Mouse (Mus musculus): ENCODE data around the gene Igf2. TPM values are rescaled to one million over a fixed set of nuclear protein-coding genes. Genes with fewer than 3 reads are reported as not detected.

Gene Igf2
- total and polyA plus RNA-seq, 3 experiments, result 0.27 TPM; not detected in 2

- H3K36me3 ChIP-seq (replicated peaks), result no peaks in the 10 kb centered on the region
- H3K4me1 ChIP-seq (ENCODE audit: insufficient read depth, low read depth, low read length), result no peaks in the 10 kb centered on the region; the same call in 1 of the 2 replicates
- no peaks in the 10 kb centered on the region for H3K9me3 ChIP-seq (replicated peaks)
- H3K4me3 ChIP-seq (ENCODE audit: low read depth, low read length), result no peak overlapping the region
- TF ChIP-seq GATA1 (IDR thresholded peaks at IDR 0.05; ENCODE audit: borderline replicate concordance, low read length) (no peak), TAL1 (conservative IDR thresholded peaks at IDR 0.05; ENCODE audit: low read depth, low read length) (no peak), CTCF (IDR thresholded peaks at IDR 0.05; ENCODE audit: low read depth, low read length) (0 out of 2 replicates have a peak, but pooled peaks have one; percentile 25), POLR2AphosphoS5 (IDR thresholded peaks at IDR 0.05; ENCODE audit: insufficient replicate concordance, low read depth, low read length) (no peak), GATA2 (IDR thresholded peaks at IDR 0.05; ENCODE audit: borderline replicate concordance, low read depth, low read length) (no peak)
- peaks cover 15% of the 10 kb centered on the region for H3K27me3 ChIP-seq (ENCODE audit: insufficient read depth, low read length)
- DNase-seq (ENCODE audit: low spot score), result peak; percentile 22
- ATAC-seq (ENCODE audit: extremely low read depth, insufficient number of reproducible peaks, low FRiP score, poor library complexity, severe bottlenecking), result no peak
These were observed 55.8 kb downstream of the Igf2 start for GRCm38 (mm10) chr7:142610627-142611406.

GRCm38 (mm10) chr7:142600921-142601320 lies 65.7 kb downstream of the Igf2 start:
- DNase-seq (ENCODE audit: low spot score) (no peak), ATAC-seq (ENCODE audit: extremely low read depth, insufficient number of reproducible peaks, low FRiP score, poor library complexity, severe bottlenecking) (no peak)
- H3K36me3 ChIP-seq (replicated peaks), result no peaks in the 10 kb centered on the region
- H3K4me1 ChIP-seq (ENCODE audit: insufficient read depth, low read depth, low read length), result no peaks in the 10 kb centered on the region
- H3K27me3 ChIP-seq (ENCODE audit: insufficient read depth, low read length), result peaks cover 15% of the 10 kb centered on the region
- no peak overlapping the region for H3K4me3 ChIP-seq (ENCODE audit: low read depth, low read length)
- no peak for TF ChIP-seq GATA1 (IDR thresholded peaks at IDR 0.05; ENCODE audit: borderline replicate concordance, low read length)
- TF ChIP-seq CTCF (IDR thresholded peaks at IDR 0.05; ENCODE audit: low read depth, low read length), result no peak
- TF ChIP-seq POLR2AphosphoS5 (IDR thresholded peaks at IDR 0.05; ENCODE audit: insufficient replicate concordance, low read depth, low read length), result no peak
- TF ChIP-seq TAL1 (conservative IDR thresholded peaks at IDR 0.05; ENCODE audit: low read depth, low read length), result no peak
- no peak for TF ChIP-seq GATA2 (IDR thresholded peaks at IDR 0.05; ENCODE audit: borderline replicate concordance, low read depth, low read length)
- no peaks in the 10 kb centered on the region for H3K9me3 ChIP-seq (replicated peaks)

Other genes with a start within 250 kb of the Igf2 start
- gene Syt8, start 232.0 kb downstream of the Igf2 start, total RNA-seq (2014; fragmentation: Nextera tagmentation), result not detected in 2 replicates
- 2.1 and 3.5 TPM in 2 replicates for gene Syt8, start 232.0 kb downstream of the Igf2 start, total RNA-seq (2017)
- gene Syt8, start 232.0 kb downstream of the Igf2 start, polyA plus RNA-seq (2012), result not detected in 2 replicates
- gene Tnni2, start 225.0 kb downstream of the Igf2 start, total RNA-seq (2014; fragmentation: Nextera tagmentation), result not detected in 2 replicates
- gene Tnni2, start 225.0 kb downstream of the Igf2 start, total RNA-seq (2017), result 2.5 and 3.5 TPM in 2 replicates
- 1.0 TPM in 1 of 2 replicates, not detected in the other for gene Tnni2, start 225.0 kb downstream of the Igf2 start, polyA plus RNA-seq (2012)
- 0.78 TPM in 1 of 2 replicates, not detected in the other for gene Lsp1, start 206.0 kb downstream of the Igf2 start, total RNA-seq (2014; fragmentation: Nextera tagmentation)
- gene Lsp1, start 206.0 kb downstream of the Igf2 start, total RNA-seq (2017), result 0.16 and 0.41 TPM in 2 replicates
- 0.09 TPM in 2 replicates for gene Lsp1, start 206.0 kb downstream of the Igf2 start, polyA plus RNA-seq (2012)
- gene Tnnt3, start 168.0 kb downstream of the Igf2 start, total RNA-seq (2014; fragmentation: Nextera tagmentation), result not detected in 2 replicates
- not detected in 2 replicates for gene Tnnt3, start 168.0 kb downstream of the Igf2 start, total RNA-seq (2017)
- gene Tnnt3, start 168.0 kb downstream of the Igf2 start, polyA plus RNA-seq (2012), result not detected in 2 replicates
- gene Mrpl23, start 134.1 kb downstream of the Igf2 start, total RNA-seq (2014; fragmentation: Nextera tagmentation), result 33.1 and 49.2 TPM in 2 replicates
- gene Mrpl23, start 134.1 kb downstream of the Igf2 start, total RNA-seq (2017), result 44.4 and 54.4 TPM in 2 replicates
- gene Mrpl23, start 134.1 kb downstream of the Igf2 start, polyA plus RNA-seq (2012), result 21.5 and 30.3 TPM in 2 replicates
- gene Gm49394, start 3.1 kb upstream of the Igf2 start, total RNA-seq (2014; fragmentation: Nextera tagmentation), result not detected in 2 replicates
- under 0.01 TPM in 1 of 2 replicates, not detected in the other for gene Gm49394, start 3.1 kb upstream of the Igf2 start, total RNA-seq (2017)
- not detected in 2 replicates for gene Gm49394, start 3.1 kb upstream of the Igf2 start, polyA plus RNA-seq (2012)
- not detected in 2 replicates for gene Ins2, start 76.6 kb upstream of the Igf2 start, total RNA-seq (2014; fragmentation: Nextera tagmentation)
- 0.38 and 1.7 TPM in 2 replicates for gene Ins2, start 76.6 kb upstream of the Igf2 start, total RNA-seq (2017)
- gene Ins2, start 76.6 kb upstream of the Igf2 start, polyA plus RNA-seq (2012), result not detected in 2 replicates

All from G1E (cell line).